Mouse (Mus musculus) lung, postnatal 0 days (tissue): ENCODE results near the gene Sephs2.

Experiments
- CTCF ChIP-seq: IDR thresholded peaks from 2 replicates; pipeline ENCODE4 v1.5.1; 2016; ENCODE audit warnings: antibody characterized with exemption, mild to moderate bottlenecking
- EP300 ChIP-seq: IDR thresholded peaks from 2 replicates; pipeline ENCODE4 v1.6.1; 2016; ENCODE audit warnings: antibody characterized with exemption, mild to moderate bottlenecking, control low read depth

DNA sequence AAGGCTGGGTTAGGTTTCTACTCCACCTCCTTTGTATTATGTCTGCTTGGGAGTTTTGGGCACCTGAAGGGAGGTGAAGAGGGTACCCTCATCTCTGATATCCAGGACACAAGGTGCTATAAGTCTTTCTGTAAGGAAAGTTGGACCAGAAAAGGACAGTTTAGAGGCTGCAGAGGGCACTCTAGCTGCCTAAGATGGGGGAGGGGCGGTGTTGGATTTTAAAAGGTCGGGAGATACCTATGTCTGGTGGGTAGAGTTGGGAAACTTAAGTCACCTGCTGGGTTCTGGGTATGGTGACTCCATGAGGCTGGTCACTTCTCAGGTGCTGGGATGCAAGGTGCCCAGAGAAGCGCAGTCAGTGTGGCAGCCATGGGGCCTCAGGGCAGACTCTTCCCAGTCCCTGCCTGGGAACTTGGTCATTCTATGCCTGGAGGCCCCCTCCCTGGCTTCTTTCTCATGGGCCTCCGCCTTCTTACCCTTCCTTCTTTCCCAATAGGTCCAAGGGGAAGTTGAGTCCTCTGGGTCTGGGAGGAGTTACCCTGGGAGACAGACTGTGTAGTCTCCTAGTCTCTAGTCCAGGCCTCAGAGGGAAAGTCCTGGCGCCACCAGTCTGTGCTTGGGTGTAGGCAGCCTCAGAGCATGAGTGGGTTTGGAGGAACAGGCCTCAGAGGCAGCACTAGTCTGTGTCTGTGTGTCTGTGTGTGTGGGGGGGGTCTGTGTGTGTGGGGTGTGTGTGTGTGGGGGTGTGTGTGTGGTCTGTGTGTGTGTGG, 23.1 kb upstream of the Sephs2 start:
- no peak for TF ChIP-seq CTCF
- no peak for TF ChIP-seq EP300
